In the genomic region with DNA sequence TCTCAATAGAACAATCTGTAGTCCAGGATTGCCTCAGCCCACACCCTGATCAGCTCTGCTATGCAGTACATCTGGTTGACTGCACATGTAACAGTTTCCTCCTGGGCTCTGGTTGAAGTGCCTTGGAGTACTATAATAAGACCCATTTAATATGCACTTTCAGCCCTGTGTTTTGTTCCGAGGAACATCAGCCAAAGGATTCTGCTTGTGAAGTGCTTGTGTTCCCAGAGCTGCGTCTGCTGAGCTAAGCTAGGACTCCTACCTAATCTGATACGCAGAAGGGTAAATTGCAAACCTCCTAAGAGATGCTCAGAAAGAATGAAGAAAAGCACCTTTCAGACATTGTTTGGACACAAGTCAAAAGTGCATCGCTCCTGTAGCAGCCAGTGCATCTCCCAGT, we compare ENCODE assay signal across 34 mouse cellular contexts.
"Had no signal": no experiment of that assay in that cellular context is flagged by ENCODE, and none has a peak within 500 bp of the region (broad histone marks: within the 10 kb centered on the region; RNA-seq: fewer than 3 reads in every experiment).

No protein-coding gene starts in this region.

- H3K4me2 ChIP-seq: heart, embryonic 11.5 days; heart, embryonic 12.5 days; heart, embryonic 13.5 days; heart, embryonic 15.5 days; hindbrain, embryonic 12.5 days; hindbrain, embryonic 13.5 days; hindbrain, embryonic 14.5 days; hindbrain, embryonic 15.5 days; intestine, embryonic 15.5 days; kidney, embryonic 15.5 days had no signal

- H3K36me3 ChIP-seq: heart, embryonic 12.5 days; heart, embryonic 13.5 days; heart, embryonic 15.5 days; hindbrain, embryonic 10.5 days; hindbrain, embryonic 12.5 days; hindbrain, embryonic 13.5 days; hindbrain, embryonic 15.5 days; intestine, embryonic 15.5 days; kidney, embryonic 15.5 days had no signal

- ATAC-seq: hindbrain, embryonic 16.5 days; hindbrain, postnatal 0 days; inflammation-experienced regulatory T-cells, adult 6 months; intestine, embryonic 15.5 days; intestine, embryonic 16.5 days had no signal

- H3K27ac ChIP-seq: heart, embryonic 13.5 days; heart, embryonic 15.5 days; hindbrain, embryonic 10.5 days; hindbrain, embryonic 12.5 days; hindbrain, embryonic 13.5 days; hindbrain, embryonic 14.5 days; hindbrain, embryonic 15.5 days; hindbrain, postnatal 0 days; intestine, embryonic 15.5 days; kidney, embryonic 15.5 days; kidney, postnatal 0 days; layer of hippocampus, adult 2 months; left cerebral cortex, adult 2 months had no signal

- H3K9me3 ChIP-seq: heart, embryonic 12.5 days; heart, embryonic 13.5 days; heart, embryonic 15.5 days; hindbrain, embryonic 10.5 days; hindbrain, embryonic 12.5 days; hindbrain, embryonic 13.5 days; hindbrain, embryonic 15.5 days; intestine, embryonic 15.5 days; kidney, embryonic 15.5 days had no signal

- H3K9ac ChIP-seq: heart, embryonic 12.5 days; heart, embryonic 13.5 days; heart, embryonic 15.5 days; hindbrain, embryonic 12.5 days; hindbrain, embryonic 13.5 days; hindbrain, embryonic 14.5 days; hindbrain, embryonic 15.5 days; intestine, embryonic 15.5 days; kidney, embryonic 15.5 days had no signal

- DNase-seq: heart, postnatal 10 days; heart, postnatal 14 days; heart, postnatal 36 days; heart, postnatal 4 days; kidney, adult 11 months; kidney, adult 18-20 months; kidney, adult 2 months; kidney, adult 8-10 months; kidney, adult 9 months; kidney, postnatal 10 days; kidney, postnatal 14 days; kidney, postnatal 25 days; kidney, postnatal 36 days; kidney, postnatal 4 days; layer of hippocampus, adult 9-11 months; layer of hippocampus, postnatal 36 days had no signal

- H3K4me3 ChIP-seq: heart, embryonic 12.5 days; heart, embryonic 13.5 days; heart, embryonic 15.5 days; hindbrain, embryonic 10.5 days; hindbrain, embryonic 12.5 days; hindbrain, embryonic 13.5 days; hindbrain, embryonic 15.5 days; intestine, embryonic 15.5 days; kidney, embryonic 15.5 days; layer of hippocampus, adult 2 months; left cerebral cortex, adult 2 months had no signal

- H3K27me3 ChIP-seq: heart, embryonic 12.5 days; heart, embryonic 13.5 days; heart, embryonic 15.5 days; hindbrain, embryonic 12.5 days; hindbrain, embryonic 13.5 days; hindbrain, embryonic 15.5 days; intestine, embryonic 15.5 days; kidney, embryonic 15.5 days had no signal

- H3K4me1 ChIP-seq: heart, embryonic 12.5 days; heart, embryonic 13.5 days; heart, embryonic 15.5 days; hindbrain, embryonic 10.5 days; hindbrain, embryonic 12.5 days; hindbrain, embryonic 13.5 days; hindbrain, embryonic 15.5 days; intestine, embryonic 15.5 days; kidney, embryonic 15.5 days had no signal
